Mouse (Mus musculus): ENCODE measurements at regions not wholly inside any gene's neighbourhood (a gene's known extent, or its start where the extent isn't known, plus 50 kb on each side); places are given as distances from the start of the nearest gene placed in this dataset.
A peak's percentile ranks its signal among the peaks of the same experiment; 100 is the strongest.

DNA sequence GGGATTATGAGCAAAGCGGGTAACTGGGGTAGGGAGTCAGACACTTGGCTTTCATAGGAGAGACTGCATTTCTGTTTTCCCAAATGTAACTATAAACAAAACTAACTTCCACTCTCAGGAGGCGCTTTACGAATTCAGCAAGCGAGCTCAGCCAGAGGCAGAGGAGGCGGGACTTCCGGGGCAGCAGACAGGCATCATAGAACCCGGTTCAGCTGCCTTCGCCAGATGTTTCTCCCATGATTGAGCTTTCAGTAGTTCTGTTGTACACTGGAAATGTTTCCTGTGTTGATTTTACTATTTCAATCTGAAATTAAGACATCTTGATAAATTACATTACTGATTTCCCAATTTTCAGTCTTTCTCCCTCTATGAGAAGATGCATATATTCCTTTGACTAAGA lies 92.9 kb downstream of the Zfp365 start:
- no peak for DNase-seq (ENCODE audit: low read depth, low spot score)

DNA sequence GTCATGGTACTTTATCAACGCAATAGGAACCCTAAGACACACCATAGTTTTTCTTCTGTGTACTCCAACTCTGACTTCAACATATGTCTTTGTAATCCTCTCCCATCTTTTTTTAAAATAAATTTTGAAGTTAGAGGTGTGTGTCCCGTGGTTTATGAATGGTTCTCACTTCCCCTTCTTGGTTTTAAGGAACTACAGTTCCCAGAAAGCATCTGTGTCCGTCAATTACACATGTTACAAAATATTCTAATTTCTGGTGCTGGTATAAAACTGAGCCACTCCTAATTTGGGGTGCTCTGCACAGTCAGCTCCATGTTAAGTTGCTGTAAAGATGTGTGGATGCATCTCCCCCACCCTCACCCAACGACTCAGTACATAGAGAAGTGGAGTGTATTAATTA lies 98.6 kb downstream of the Zfp365 start:
- no peak for DNase-seq (ENCODE audit: low read depth, low spot score)

DNA sequence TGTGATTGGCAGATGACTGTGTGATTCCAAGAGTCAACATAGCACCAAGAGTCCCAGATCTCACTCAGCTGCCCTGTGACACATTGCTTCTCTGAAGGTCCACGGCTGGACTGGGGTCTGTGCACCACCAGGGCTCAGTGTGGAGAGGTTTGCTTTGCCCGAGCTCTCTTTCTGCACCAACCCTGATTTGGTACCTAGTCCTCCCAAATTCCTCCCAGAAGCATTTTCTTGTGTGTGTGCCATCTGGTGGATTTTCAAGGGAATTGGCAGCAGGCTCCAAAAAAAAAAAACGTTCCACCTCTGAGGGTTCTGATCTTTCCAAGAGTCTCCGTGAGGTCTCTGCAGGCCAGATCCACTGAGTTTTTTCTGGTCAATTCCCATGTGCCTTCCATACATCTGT lies 107.3 kb downstream of the Zfp365 start:
- DNase-seq (ENCODE audit: low read depth, low spot score) = peak; percentile 2

DNA sequence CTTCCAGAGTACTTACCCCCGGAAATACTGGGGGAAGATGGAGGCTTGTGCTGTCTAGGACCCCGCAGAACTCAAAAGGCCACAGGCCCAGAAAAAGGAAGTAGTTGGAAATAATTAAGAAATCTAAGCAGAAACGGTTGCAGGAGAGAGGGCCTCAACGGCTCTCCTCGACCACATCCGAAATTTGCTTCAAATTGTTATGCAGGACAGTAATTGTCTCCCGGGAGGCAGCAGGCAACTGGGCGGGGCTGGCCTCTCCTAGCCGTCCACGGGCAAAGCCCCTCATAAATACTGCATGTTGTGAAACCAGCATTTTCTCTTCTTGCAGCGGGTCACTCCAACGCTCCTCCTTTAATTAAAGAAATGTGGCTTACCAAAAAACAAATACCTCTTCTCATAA lies 107.8 kb downstream of the Zfp365 start:
- DNase-seq (ENCODE audit: low read depth, low spot score) = no peak

DNA sequence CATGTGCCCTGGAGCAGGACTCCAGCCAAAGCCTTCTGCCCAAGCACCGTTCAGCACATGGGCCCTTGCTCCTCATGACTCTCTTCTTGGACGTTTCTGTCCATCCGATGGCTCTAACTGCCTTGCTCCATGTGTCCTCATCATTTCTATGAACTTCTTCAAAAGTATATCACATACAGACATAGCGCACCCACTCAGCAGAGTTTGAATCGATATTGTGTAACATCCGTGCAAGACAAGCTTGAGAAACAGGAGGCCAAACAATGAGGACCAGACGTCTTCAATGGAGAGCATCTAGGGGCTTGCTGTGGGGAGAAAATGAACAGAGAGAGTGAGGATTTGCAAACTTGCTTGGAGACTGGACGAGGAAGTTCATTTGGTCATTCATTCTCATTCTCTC lies 110.3 kb downstream of the Zfp365 start:
- DNase-seq (ENCODE audit: low read depth, low spot score) = no peak

DNA sequence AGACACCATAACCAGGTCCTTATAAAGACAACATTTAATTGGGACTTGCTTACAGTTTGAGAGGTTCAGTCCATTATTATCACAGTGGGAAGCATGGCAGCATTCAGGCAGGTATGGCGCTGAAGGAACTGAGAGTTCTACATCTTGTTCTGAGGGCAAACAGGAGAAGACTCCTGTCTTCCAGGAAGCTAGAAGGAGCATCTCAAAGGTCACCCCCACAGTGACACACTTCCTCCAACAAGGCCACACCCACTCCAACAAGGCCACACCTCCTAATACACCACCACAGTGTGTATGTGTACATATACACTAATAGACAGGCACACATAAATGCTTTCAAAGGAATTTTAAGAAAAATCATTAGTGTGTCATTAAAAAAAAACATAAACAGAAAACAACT lies 110.8 kb downstream of the Zfp365 start:
- no peak for DNase-seq (ENCODE audit: low read depth, low spot score)

DNA sequence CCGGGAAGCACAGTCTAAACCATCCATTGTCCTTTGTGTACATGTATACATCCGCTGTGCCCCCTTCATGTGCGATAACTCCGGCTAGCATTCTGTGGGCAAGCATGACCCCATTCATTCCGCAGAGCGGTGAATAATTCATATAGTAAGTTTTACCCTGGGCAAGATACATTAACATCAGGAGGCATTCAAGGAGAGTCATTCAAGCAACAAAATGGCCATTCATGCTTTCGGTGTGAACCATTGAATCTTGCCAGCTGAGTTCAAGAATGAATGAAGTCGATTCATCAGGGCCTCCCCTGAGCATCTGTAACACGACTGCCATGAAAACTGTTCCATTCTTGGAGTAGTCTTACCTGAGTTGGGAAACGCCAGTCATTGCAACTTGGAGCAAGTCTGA lies 113.5 kb downstream of the Zfp365 start:
- no peak for DNase-seq (ENCODE audit: low read depth, low spot score)

DNA sequence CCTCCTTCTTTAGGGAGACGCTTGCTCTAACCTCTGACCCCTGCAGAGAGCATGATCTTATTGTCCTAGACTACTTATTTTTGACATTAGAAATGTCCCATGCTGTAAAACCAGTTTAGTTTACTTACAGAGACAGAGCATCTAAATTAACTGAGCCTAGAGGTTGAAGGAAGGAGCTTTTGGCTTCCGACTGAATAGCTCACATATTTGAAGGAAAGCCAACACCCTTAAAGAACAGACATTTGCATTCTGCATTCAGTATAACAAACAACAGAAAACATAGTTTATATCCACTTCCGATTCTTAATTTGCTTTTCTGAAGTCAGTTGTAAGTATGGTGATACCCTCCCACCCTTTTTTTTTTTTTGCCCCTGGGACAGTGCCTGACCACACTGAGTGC lies 119.3 kb downstream of the Zfp365 start:
- no peak for DNase-seq (ENCODE audit: low read depth, low spot score)

DNA sequence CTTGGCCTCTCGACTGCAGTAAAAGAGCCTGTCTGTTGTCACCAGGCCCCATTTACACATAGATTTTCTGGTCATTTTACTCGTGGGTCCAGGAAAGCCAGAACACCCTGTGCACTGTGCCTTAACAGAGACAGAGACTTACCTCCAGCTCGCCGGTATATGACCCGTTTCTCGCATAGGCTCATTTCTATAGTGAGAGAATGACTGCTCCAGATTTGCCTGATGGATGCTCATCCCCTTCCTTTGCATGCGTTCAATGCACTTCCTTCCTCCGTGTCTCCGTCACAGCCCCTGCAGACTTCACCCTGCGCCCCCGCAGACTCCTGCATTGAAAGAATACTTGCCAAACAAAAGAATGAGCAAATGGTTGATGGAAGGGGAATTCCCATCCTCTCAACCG lies 122.8 kb downstream of the Zfp365 start:
- DNase-seq (ENCODE audit: low read depth, low spot score) = no peak

DNA sequence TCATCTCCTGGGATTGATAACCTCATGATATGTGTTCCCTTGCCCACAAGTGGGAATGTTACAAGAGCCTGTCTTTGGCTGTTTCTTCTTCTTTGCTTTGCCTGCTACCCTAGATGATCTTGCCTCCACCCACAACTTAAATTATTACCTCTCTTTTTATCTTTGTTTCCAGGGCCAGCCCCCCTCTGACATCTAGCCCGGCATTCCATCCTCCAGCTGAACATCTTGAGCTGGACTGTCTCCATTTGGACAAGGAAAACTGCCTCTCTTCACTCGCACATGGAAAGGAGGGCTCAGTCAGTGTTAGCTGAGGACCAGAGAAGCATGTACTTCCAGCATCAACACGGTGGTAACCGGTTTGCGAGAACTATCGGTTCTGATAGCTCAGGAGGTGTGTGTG lies 124.3 kb downstream of the Zfp365 start:
- DNase-seq (ENCODE audit: low read depth, low spot score) = no peak

DNA sequence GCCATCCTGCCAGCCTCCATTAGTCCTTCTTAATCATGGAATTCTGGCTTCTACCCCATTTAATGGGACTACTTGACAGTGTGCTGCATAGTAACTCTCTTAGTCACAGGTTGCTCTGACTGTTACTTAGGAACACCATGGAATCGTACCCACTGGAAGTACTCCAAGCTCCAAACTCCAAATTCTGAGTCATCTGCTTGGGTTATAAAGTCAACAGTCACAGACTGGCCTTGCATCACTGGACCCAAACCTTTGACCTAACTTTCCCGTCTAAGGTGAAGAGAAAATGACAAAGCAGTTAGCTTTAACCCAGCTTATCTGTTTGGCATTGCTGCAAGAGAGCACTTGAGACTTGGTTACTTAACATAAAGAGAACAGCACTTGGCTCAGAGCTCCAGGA lies 126.9 kb downstream of the Zfp365 start:
- DNase-seq (ENCODE audit: low read depth, low spot score) = no peak

DNA sequence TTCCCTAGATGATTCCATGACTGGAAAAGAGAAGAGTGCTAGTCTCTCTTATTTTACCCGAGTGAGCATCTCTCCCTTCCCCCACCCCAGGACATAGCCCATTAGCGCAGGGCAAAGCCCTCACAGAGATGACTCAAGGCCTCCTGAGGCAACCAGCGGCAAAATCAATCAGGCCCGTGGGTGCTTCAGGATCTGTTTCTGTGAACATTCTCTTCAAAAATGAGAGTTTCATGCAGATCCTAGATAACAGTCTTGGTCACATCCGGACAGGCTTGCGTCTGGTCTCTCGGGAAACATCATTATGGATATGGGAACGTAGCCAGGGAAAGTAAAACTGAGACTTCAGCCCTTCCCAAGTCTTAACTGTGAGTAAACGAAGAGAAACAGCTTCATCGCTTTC lies 134.1 kb downstream of the Zfp365 start:
- no peak for DNase-seq (ENCODE audit: low read depth, low spot score)

DNA sequence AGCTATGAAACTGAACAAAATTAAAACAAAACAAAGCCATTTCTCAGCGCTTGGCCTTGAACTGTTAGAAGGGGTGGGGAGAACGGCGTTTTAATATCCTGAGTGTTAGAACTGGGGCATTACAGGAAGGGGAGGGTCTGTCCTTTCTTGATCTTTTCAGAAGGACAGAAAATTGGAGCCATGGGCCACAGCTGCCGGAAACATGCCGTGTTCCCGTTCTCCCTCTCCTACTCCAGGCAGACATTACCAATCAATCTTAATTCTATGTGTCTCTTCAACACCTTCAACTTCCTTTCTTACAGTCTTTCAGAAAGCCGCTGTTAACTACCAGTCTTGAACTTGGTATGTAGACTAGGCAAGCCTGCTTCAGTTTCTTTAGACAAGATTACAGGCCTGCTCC lies 134.7 kb downstream of the Zfp365 start:
- DNase-seq (ENCODE audit: low read depth, low spot score) = no peak

DNA sequence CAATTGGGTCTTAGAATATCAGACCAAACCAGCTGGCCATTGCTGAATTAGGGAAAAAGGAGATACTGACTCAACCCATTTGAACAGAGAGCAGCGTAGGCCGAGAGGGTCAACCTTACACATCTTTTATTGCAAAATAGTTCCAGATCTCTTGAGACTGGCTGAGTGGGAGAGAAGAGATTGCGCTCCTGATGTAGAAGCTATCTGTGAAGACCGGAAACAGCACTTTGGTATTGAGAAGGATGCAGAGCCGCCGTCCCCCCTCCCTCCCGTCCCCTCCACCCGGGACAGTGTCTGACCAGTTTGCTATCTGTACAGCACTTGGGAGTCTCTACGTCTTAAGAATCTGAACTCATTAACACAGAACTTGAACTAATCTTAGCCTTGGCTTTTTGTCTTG lies 135.6 kb downstream of the Zfp365 start:
- DNase-seq (ENCODE audit: low read depth, low spot score) = no peak

DNA sequence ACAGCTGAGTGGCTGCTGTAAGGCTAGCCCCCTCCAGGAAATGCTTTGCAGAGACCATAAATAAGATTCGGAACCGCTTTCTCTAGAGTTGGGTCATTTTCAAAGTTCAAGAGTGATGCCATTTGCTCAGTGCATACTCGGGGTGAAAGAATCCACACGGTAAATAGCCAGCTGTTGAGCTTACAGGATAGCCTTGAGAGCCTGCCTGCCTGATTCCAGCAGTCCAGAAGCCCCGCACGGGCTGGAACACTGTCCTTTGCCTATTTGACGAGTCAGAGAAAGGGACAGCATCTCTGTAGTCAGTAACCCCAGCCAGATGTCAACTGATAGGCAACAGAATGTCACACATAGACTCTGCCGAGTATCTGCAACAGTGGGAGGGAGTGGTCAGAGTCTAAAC lies 140.7 kb downstream of the Zfp365 start:
- no peak for DNase-seq (ENCODE audit: low read depth, low spot score)

DNA sequence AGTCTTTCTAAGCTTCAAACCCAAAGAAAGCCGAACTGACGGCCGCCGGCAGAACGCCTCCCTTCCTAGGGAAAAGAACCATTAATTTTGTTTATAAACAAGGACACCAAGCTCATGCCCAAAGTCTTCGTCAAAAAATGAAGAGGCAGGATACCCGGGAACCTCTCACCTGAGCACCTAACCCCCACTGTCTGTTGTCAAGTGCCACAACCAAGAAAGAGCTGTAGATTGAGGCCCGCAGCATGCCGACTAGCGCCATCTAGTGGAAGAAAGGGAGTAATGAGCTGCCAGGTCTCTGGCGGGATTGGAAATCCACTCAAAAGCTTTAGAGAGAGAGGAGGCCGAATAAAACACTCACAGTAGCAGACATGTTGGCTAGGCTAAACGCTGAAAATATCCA lies 146.4 kb downstream of the Zfp365 start:
- DNase-seq (ENCODE audit: low read depth, low spot score) = peak; percentile 63

DNA sequence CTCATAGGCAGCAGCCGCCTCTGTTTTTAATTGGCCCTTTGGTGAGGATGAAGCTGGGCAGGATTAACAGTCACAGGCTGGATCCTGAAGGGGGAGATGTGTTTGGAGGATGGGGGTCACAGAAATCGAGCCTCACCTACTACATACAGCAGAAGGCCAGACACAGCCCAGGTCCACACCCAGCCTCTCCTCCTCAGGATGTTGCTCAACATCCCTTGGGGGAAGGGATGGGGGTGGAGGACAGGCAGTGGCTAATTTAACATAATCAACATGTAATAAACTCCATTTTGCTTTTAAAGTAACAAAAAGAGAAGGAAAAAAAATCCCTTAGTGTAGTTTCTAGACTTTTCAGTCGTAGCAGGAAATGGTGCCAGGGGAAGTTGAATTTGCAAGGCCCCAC lies 152.0 kb downstream of the Zfp365 start:
- no peak for DNase-seq (ENCODE audit: low read depth, low spot score)

DNA sequence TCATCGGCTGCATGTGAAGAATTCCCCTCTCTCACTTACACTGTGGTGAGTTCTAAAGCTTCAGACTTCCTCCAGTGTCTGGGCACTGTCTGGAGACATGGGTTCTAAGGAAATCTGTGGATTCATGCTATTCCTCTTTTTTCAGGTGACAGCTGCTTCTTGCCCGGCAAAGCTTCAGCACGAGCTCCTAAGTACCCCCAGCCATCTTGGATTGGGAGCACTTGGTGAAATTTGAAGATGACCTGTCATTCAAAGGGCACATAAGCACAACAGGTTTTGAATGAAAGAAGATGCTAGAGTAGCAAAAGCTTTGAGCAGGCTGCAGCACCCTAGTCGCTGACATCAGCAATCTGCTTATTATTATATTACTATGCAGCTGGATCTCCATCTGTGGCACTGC lies 164.3 kb downstream of the Zfp365 start:
- DNase-seq (ENCODE audit: low read depth, low spot score) = no peak

DNA sequence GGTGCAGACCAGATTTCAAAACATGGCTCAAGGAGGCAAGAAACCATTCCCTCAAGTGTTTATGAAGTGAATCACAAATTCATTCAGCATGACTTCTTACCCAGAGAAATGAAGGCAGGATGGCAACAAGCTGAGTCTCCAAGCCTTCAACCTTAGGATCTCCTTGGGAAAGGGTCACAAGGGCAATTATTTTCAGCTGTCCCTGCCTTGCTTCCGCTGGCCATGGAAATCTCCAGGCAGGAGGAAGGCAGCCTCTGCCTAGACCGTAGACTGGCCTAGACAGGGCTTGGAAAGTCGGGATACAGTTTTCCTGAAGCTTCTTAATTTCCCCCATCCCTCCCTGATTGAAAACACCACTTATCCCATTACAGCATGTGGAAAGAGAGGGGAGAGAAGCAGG lies 165.0 kb downstream of the Zfp365 start:
- DNase-seq (ENCODE audit: low read depth, low spot score) = no peak

DNA sequence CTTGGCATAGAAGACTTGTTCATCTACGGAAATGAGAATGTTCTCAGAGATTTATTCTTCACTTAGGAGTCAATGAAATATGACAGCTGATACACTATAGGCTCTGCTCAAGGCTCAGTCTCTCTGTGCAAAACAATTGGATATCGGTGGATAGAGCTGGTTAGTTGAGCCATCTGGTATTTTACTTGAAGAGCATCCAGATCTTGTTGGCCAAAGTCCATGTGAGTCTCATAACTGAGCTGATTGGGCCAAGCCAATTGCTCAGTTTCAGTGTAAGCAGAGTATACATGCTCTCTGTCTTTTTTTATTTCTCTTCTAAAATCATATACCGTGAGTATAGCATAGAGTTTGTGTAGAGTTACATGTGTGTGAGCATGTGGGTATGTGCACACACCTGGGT lies 166.3 kb downstream of the Zfp365 start:
- DNase-seq (ENCODE audit: low read depth, low spot score) = no peak

DNA sequence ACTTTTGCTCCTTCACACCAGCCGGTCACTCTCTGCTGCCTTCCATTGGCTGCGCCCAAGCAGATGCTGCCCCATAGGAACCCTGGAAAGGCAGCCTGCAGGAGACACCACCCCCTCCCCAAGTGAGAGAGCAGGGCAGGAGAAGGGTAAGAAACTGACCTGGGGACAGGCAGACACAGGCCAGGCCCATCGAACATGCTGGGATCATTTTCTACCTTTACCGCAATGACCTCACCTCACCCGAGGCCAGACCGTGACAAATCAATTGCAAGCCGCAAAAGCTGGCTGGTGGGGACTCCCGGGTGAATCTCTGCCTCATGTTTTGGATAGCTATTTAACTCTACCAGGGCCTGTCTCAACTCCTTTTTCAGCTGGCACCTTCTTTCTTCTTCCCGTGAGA lies 168.9 kb downstream of the Zfp365 start:
- no peak for DNase-seq (ENCODE audit: low read depth, low spot score)

DNA sequence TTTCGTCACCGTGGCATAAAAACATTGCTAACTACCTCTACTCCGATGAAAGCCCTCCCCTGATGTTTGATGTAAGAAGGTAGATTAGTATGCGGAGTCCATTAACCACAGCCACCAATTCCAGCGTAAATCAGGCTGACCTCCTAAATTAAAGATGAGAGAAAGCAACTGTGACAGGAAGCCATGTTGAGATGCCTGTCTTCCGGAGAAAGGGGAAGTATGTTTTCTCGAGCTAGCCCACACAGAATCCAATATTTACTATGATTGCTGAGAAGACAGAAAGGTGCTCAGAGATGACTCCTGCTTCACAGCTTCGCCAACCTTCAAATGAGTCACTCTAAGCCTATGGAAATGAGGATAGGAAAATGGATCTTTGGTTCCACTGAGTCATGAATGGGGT lies 169.6 kb downstream of the Zfp365 start:
- DNase-seq (ENCODE audit: low read depth, low spot score) = no peak

DNA sequence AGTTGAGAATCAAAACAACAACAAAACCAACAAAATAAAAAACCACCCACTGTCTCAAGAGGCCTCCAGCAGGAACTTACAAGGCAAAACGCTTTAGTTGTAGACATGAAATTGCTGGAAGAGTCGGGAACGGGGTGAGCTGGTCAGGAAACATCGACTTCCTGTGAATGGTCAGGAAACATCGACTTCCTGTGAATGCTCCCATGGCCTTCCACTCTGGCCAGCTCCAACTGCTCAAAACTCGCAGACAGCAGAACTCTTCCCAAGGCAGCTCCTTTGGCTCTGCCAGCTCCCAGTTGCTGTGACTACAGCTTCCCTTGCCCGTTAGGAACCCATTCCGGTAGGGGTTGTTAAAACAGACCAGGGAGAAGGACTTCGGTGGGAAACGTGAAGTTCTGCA lies 170.2 kb downstream of the Zfp365 start:
- DNase-seq (ENCODE audit: low read depth, low spot score) = no peak

DNA sequence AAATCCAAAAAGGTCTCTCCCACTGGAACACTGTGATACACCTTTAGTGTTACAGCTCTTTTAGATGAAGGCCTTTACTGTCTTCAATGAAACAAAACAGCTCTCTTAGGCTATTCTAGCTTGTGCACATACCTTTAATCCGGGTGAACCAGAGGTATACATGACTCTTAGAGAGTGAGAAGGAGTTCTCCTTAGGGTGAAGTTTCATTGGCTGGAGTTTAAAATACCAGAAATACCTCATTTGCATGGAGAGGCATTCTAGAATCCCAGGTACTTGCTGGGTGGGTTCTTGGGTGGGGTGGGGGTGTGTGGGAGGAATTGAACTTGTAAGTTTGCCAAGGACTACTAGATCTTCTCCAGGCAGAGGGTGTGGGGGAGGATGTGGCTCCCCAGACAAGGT lies 173.3 kb downstream of the Zfp365 start:
- DNase-seq (ENCODE audit: low read depth, low spot score) = no peak

DNA sequence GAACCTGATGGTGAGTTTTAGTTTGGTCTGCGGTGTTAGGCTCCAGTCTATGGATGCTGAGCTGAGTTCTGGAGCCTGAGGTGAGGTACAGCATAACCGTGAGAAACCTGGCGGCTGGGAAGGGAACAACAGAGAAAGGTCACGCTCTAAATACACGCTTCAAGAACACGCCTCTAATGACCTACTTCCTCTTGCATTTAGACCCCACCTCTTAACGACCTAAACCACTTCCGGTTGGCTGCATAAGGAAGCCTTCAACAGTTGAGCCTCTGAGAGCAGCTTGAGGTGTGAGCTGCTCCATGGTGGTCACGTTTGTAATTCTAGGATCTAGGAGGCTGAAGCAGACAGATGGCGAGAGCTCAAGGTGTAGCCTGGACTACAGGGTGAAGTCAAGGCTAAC lies 175.8 kb downstream of the Zfp365 start:
- DNase-seq (ENCODE audit: low read depth, low spot score) = no peak
